Mouse (Mus musculus) intestine, postnatal 0 days (tissue): ENCODE data around the gene Epo. TPM values are rescaled to one million over a fixed set of nuclear protein-coding genes. Genes with fewer than 3 reads are reported as not detected.

Experiments used
- ATAC-seq: fragments of 200-750 bp; cut with Nextera tagmentation; 2 replicates; pipeline ENCODE4 v1.8.0; 2017; ENCODE audit warnings: mild to moderate bottlenecking, moderate TSS enrichment, moderate library complexity
- H3K27ac ChIP-seq: fragments of 300-500 bp; sonication (generic); 2 replicates; pipeline ENCODE4 v1.5.1; 2014; ENCODE audit warnings: mild to moderate bottlenecking, low read depth, low read length, moderate library complexity
- H3K27me3 ChIP-seq: fragments of 300-500 bp; sonication (generic); replicated peaks from 2 replicates; pipeline ENCODE4 v1.6.1; 2014; ENCODE audit warnings: low read length, mixed read lengths; ENCODE audit not compliant: control insufficient read depth, insufficient read depth
- H3K36me3 ChIP-seq: fragments of 300-500 bp; sonication (generic); 2 replicates; pipeline ENCODE4 v1.6.1; 2014; ENCODE audit warnings: mild to moderate bottlenecking, moderate library complexity; ENCODE audit not compliant: control insufficient read depth, insufficient read depth
- H3K4me1 ChIP-seq: fragments of 300-500 bp; sonication (generic); replicated peaks from 2 replicates; pipeline ENCODE4 v1.6.1; 2014; ENCODE audit warnings: antibody characterized with exemption, low read length, mixed read lengths; ENCODE audit not compliant: control insufficient read depth, insufficient read depth
- H3K4me2 ChIP-seq: fragments of 300-500 bp; sonication (generic); replicated peaks from 2 replicates; pipeline ENCODE4 v1.6.1; 2014; ENCODE audit warnings: low read depth, mild to moderate bottlenecking, moderate library complexity
- H3K4me3 ChIP-seq: fragments of 300-500 bp; sonication (generic); 2 replicates; pipeline ENCODE4 v1.5.1; 2014; ENCODE audit warnings: low read depth, low read length
- H3K9ac ChIP-seq: fragments of 300-500 bp; sonication (generic); 2 replicates; pipeline ENCODE4 v1.6.1; 2014; ENCODE audit warnings: mild to moderate bottlenecking, low read depth, low read length
- H3K9me3 ChIP-seq: fragments of 300-500 bp; sonication (generic); 2 replicates; pipeline ENCODE4 v1.6.1; 2016; ENCODE audit warnings: mixed run types; ENCODE audit not compliant: control insufficient read depth
- CTCF ChIP-seq: sonication (generic); IDR thresholded peaks from 2 replicates; pipeline ENCODE4 v1.5.1; 2016; ENCODE audit warnings: low read depth, mild to moderate bottlenecking, control low read depth, antibody characterized with exemption, moderate library complexity
- WGBS: fragments of 180-500 bp; shearing (Covaris S2); extraction: QIAGEN DNeasy Blood & Tissue Kit; methylation state at CpG from one replicate; pipeline ENCODE4 v1.1.7; 2014; 5-methylcytosine and 5-hydroxymethylcytosine counted together
- polyA plus RNA-seq: library from polyadenylated mRNA; unstranded; fragments of >200 nt; fragmentation: Nextera tagmentation; extraction: Ambion mirVana; gene quantifications from 2 replicates; pipeline ENCODE4 v1.2.1, GENCODE M21; 2015

The Epo gene
- polyA plus RNA-seq, 1 experiment from 2014 or later: not detected

- Histone ChIP-seq H3K9ac (no peak overlapping the region), H3K36me3 (peaks cover 16% of the 10 kb centered on the region), H3K9me3 (no peaks in the 10 kb centered on the region), H3K27me3 (no peaks in the 10 kb centered on the region), H3K27ac (no peak overlapping the region), H3K4me2 (no peak overlapping the region), H3K4me1 (peaks cover 6% of the 10 kb centered on the region; the same call in 1 of the 2 replicates), H3K4me3 (no peak overlapping the region)
- WGBS: 87% methylated on average over 3 of the region's 3 CpGs
- ATAC-seq: no peak
- TF ChIP-seq CTCF: no peak
Observed at GRCm38 (mm10) chr5:137514811-137515210, 18.2 kb downstream of the Epo start.

GRCm38 (mm10) chr5:137513951-137514721, 18.9 kb downstream of the Epo start:
- Histone ChIP-seq H3K9ac (no peak overlapping the region), H3K27me3 (no peaks in the 10 kb centered on the region), H3K27ac (no peak overlapping the region), H3K36me3 (peaks cover 10% of the 10 kb centered on the region), H3K4me1 (peaks cover 6% of the 10 kb centered on the region; the same call in 1 of the 2 replicates), H3K9me3 (no peaks in the 10 kb centered on the region), H3K4me3 (no peak overlapping the region), H3K4me2 (no peak overlapping the region)
- WGBS: 87% methylated on average over 12 of the region's 12 CpGs
- no peak for TF ChIP-seq CTCF
- ATAC-seq: no peak

GRCm38 (mm10) chr5:137512847-137513794, 19.9 kb downstream of the Epo start:
- no peak overlapping the region for H3K9ac ChIP-seq
- ATAC-seq: no peak
- WGBS: 79% methylated on average over 11 of the region's 11 CpGs
- H3K9me3 ChIP-seq: no peaks in the 10 kb centered on the region
- no peak overlapping the region for H3K4me2 ChIP-seq
- H3K27me3 ChIP-seq: no peaks in the 10 kb centered on the region
- TF ChIP-seq CTCF: peak; percentile 76
- H3K4me3 ChIP-seq: no peak overlapping the region
- no peak overlapping the region for H3K27ac ChIP-seq
- H3K36me3 ChIP-seq: no peaks in the 10 kb centered on the region; the same call in 1 of the 2 replicates
- peaks cover 6% of the 10 kb centered on the region; the same call in 1 of the 2 replicates for H3K4me1 ChIP-seq

GRCm38 (mm10) chr5:137511706-137512105, 21.3 kb downstream of the Epo start:
- Histone ChIP-seq H3K36me3 (no peaks in the 10 kb centered on the region), H3K9ac (no peak overlapping the region), H3K9me3 (no peaks in the 10 kb centered on the region), H3K4me1 (peaks cover 6% of the 10 kb centered on the region; the same call in 1 of the 2 replicates), H3K27me3 (no peaks in the 10 kb centered on the region), H3K27ac (no peak overlapping the region), H3K4me2 (peak overlapping the region; percentile 95), H3K4me3 (peak overlapping the region; percentile 95)
- WGBS: 48% methylated on average over 3 of the region's 3 CpGs
- TF ChIP-seq CTCF: no peak
- no peak for ATAC-seq

GRCm38 (mm10) chr5:137510573-137511390, 22.3 kb downstream of the Epo start:
- peak overlapping the region; percentile 87 for H3K27ac ChIP-seq
- 1% methylated on average over 39 of the region's 83 CpGs for WGBS
- no peak for TF ChIP-seq CTCF
- H3K9ac ChIP-seq: peak overlapping the region; percentile 99
- ATAC-seq: peak; percentile 56
- no peaks in the 10 kb centered on the region for H3K27me3 ChIP-seq
- H3K4me1 ChIP-seq: peaks cover 6% of the 10 kb centered on the region; the same call in 1 of the 2 replicates
- H3K4me3 ChIP-seq: peak overlapping the region; percentile 95
- H3K4me2 ChIP-seq: peak overlapping the region; percentile 95
- H3K9me3 ChIP-seq: no peaks in the 10 kb centered on the region
- no peaks in the 10 kb centered on the region for H3K36me3 ChIP-seq
